In the genomic region with DNA sequence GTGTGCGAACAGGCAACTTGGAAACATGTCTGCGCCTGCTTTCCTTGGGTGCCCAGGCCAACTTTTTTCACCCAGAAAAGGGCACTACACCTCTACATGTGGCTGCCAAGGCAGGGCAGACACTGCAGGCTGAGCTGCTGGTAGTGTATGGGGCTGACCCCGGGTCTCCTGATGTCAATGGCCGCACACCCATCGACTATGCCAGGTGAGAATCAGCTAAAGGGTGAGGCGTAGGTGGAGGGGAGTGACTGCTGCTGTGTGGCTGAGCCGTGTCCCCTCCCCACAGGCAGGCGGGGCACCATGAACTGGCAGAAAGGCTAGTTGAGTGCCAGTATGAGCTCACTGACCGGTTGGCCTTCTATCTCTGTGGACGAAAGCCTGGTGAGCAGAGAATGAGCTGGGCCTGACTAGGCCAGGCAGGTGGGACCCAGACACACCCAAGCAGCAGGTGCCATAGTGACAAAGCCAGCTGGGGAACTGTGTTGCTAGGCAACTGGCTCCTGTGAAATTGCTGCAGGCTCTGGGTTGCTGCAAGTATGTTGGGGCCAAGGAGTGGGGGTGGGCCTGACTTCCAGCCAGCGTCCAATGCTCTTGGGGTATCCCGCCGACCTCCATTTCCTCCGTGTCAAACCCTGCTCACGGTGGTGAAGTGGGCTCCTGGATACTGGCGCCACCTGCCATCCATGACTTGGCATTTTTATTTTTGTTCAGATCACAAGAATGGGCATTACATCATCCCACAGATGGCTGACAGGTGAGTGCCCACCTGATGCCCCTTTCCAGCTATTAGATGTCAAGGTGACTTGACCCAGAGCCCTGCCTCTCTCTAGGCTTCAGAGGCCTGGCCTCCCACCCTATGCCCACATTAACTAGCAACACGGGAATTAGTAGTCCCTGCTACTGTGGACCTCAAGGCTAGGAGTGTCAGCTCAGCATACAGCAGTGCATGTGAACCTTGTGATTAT, we compare ENCODE assay signal across 12 mouse cellular contexts. TPM values are rescaled to one million over a fixed set of nuclear protein-coding genes. Genes with fewer than 3 reads are reported as not detected.
DNase-seq lines count a peak whose midpoint lies in the region; ATAC-seq and TF ChIP-seq lines count a peak whose summit lies in the region.
"Had no signal": no experiment of that assay in that cellular context is flagged by ENCODE, and none has a peak within 500 bp of the region (broad histone marks: within the 10 kb centered on the region; RNA-seq: fewer than 3 reads in every experiment).

No protein-coding gene starts in this region.

- WGBS in heart, embryonic 13.5 days: 83% methylated on average over 17 of the region's 17 CpGs
- WGBS in heart, adult 2 months: 79% methylated on average over 17 of the region's 17 CpGs
- 77% methylated on average over 17 of the region's 17 CpGs for WGBS in forebrain, postnatal 0 days

- H3K36me3 ChIP-seq in heart, embryonic 13.5 days: peaks cover 71% of the 10 kb centered on the region
- peaks cover 2% of the 10 kb centered on the region; the same call in 1 of the 2 replicates for H3K36me3 ChIP-seq in heart, adult 2 months (ENCODE audit: control insufficient read depth, insufficient read depth, low read length)
- H3K36me3 ChIP-seq in forebrain, postnatal 0 days (ENCODE audit: insufficient read depth): peaks cover 52% of the 10 kb centered on the region

- peak overlapping the region; percentile 40; the same call in 1 of the 2 replicates for H3K9ac ChIP-seq in heart, embryonic 13.5 days
- no peak overlapping the region for H3K9ac ChIP-seq in heart, adult 2 months (ENCODE audit: low read depth, low read length)
- H3K9ac ChIP-seq in forebrain, postnatal 0 days: no peak overlapping the region
- H3K9ac ChIP-seq: liver, embryonic 13.5 days had no signal

- H3K4me1 ChIP-seq in heart, embryonic 13.5 days: peaks cover 53% of the 10 kb centered on the region
- H3K4me1 ChIP-seq in heart, adult 2 months (ENCODE audit: control insufficient read depth, insufficient read depth, low read length): peaks cover 32% of the 10 kb centered on the region
- no peaks in the 10 kb centered on the region for H3K4me1 ChIP-seq in forebrain, postnatal 0 days (ENCODE audit: insufficient read depth)

- H3K27ac ChIP-seq in heart, embryonic 13.5 days (replicated peaks): no peak overlapping the region
- no peak overlapping the region for H3K27ac ChIP-seq in heart, adult 2 months
- H3K27ac ChIP-seq in forebrain, postnatal 0 days (ENCODE audit: low read depth, low read length): 0 out of 2 replicates have a peak overlapping the region, but pooled peaks have one; percentile 36
- H3K27ac ChIP-seq: liver, embryonic 13.5 days had no signal

- TF ChIP-seq CTCF in heart, adult 2 months (IDR thresholded peaks at IDR 0.05): no peak
- TF ChIP-seq CTCF in forebrain, postnatal 0 days (IDR thresholded peaks at IDR 0.05; ENCODE audit: low read depth): no peak

- no peak for ATAC-seq in heart, embryonic 13.5 days (ENCODE audit: extremely low read depth, insufficient number of reproducible peaks, low FRiP score, low TSS enrichment)
- ATAC-seq in forebrain, postnatal 0 days: peak; percentile 32; the same call in 1 of the 2 replicates

- intact Hi-C loops in heart, adult 2 months (cut with DNase I): loop anchor here (1.0 to 2.0 kb wide), 2 partner anchors 9 to 184 kb away; no protein-coding TSS in a partner anchor

- no peaks in the 10 kb centered on the region for H3K9me3 ChIP-seq in heart, embryonic 13.5 days
- no peaks in the 10 kb centered on the region for H3K9me3 ChIP-seq in forebrain, postnatal 0 days (ENCODE audit: low read length)
- H3K9me3 ChIP-seq: G1E; liver, embryonic 13.5 days had no signal

- no peak for TF ChIP-seq EP300 in heart, adult 2 months (IDR thresholded peaks at IDR 0.05; ENCODE audit: insufficient read depth, low read depth, low read length)

- H3K79me2 ChIP-seq in heart, adult 2 months (replicated peaks; ENCODE audit: control insufficient read depth, insufficient read depth, low read length): peaks cover 2% of the 10 kb centered on the region; the same call in 1 of the 2 replicates

- H3K4me3 ChIP-seq in heart, embryonic 13.5 days: no peak overlapping the region
- no peak overlapping the region for H3K4me3 ChIP-seq in heart, adult 2 months
- H3K4me3 ChIP-seq in forebrain, postnatal 0 days (ENCODE audit: low read depth, low read length): no peak overlapping the region
- H3K4me3 ChIP-seq: liver, embryonic 13.5 days had no signal

- H3K4me2 ChIP-seq in heart, embryonic 13.5 days: no peak overlapping the region
- no peak overlapping the region for H3K4me2 ChIP-seq in forebrain, postnatal 0 days (ENCODE audit: low read depth)
- H3K4me2 ChIP-seq: liver, embryonic 13.5 days had no signal

- TF ChIP-seq POLR2A in heart, adult 2 months (IDR thresholded peaks at IDR 0.05; ENCODE audit: insufficient read depth, low read depth, low read length): no peak

- no peaks in the 10 kb centered on the region for H3K27me3 ChIP-seq in heart, embryonic 13.5 days (replicated peaks)
- no peaks in the 10 kb centered on the region for H3K27me3 ChIP-seq in heart, adult 2 months (ENCODE audit: control insufficient read depth, insufficient read depth, low read length)
- no peaks in the 10 kb centered on the region for H3K27me3 ChIP-seq in forebrain, postnatal 0 days (ENCODE audit: insufficient read depth, low read length)
- H3K27me3 ChIP-seq: liver, embryonic 13.5 days had no signal

- no peak for DNase-seq in heart, adult 2 months
- peak; percentile 16 for DNase-seq in lung, postnatal 36 days
- DNase-seq in lung, postnatal 10 days: no peak
- peak; percentile 91 for DNase-seq in R1 (ENCODE audit: low read depth, low spot score)
- DNase-seq in forebrain, postnatal 0 days: peak; percentile 45
- no peak for DNase-seq in urinary bladder, postnatal 4 days (ENCODE audit: low spot score in 2 of 2)
- no peak for DNase-seq in spleen, postnatal 36 days (ENCODE audit: low spot score in 2 of 2)

RNA-seq across cellular contexts. Expression of a gene that starts 7.3 kb away (rescaled TPM):
- 7.8 and 7.9 TPM in 2 replicates for polyA plus RNA-seq in heart, embryonic 13.5 days (2015; fragmentation: Nextera tagmentation; extraction: Ambion mirVana)
- 10 to 100 TPM; 53.3 to 59.4 TPM for total RNA-seq in heart, adult 2 months (2021)
- 52.3 and 54.0 TPM in 2 replicates for polyA plus RNA-seq in heart, adult 2 months (2012; rRNA removed)
- 91.2 and 126 TPM in 2 replicates for total RNA-seq in forebrain, postnatal 0 days (2014; rRNA removed)
- 20.1 and 22.1 TPM in 2 replicates for polyA plus RNA-seq in forebrain, postnatal 0 days (2015; fragmentation: Nextera tagmentation; extraction: Ambion mirVana)

RNA-seq across cellular contexts. Expression of a gene that starts 11.2 kb away (rescaled TPM):
- polyA plus RNA-seq in heart, embryonic 13.5 days (2015; fragmentation: Nextera tagmentation; extraction: Ambion mirVana): 2.6 and 3.3 TPM in 2 replicates
- 10 to 100 TPM in 1 of 2 experiments, 1 to 10 TPM in 1; 9.2 to 10.6 TPM for total RNA-seq in heart, adult 2 months (2021)
- polyA plus RNA-seq in heart, adult 2 months (2012; rRNA removed): 19.4 and 20.3 TPM in 2 replicates
- 81.7 and 81.9 TPM in 2 replicates for total RNA-seq in forebrain, postnatal 0 days (2014; rRNA removed)
- polyA plus RNA-seq in forebrain, postnatal 0 days (2015; fragmentation: Nextera tagmentation; extraction: Ambion mirVana): 55.4 and 56.8 TPM in 2 replicates

RNA-seq across cellular contexts. Expression of a gene that starts 14.3 kb away (rescaled TPM):
- 1.1 and 1.6 TPM in 2 replicates for polyA plus RNA-seq in heart, embryonic 13.5 days (2015; fragmentation: Nextera tagmentation; extraction: Ambion mirVana)
- total RNA-seq in heart, adult 2 months (2021): 1 to 10 TPM; 2.4 to 2.9 TPM
- polyA plus RNA-seq in heart, adult 2 months (2012; rRNA removed): 1.4 and 2.0 TPM in 2 replicates
- 1.6 and 1.9 TPM in 2 replicates for total RNA-seq in forebrain, postnatal 0 days (2014; rRNA removed)
- 1.1 and 1.5 TPM in 2 replicates for polyA plus RNA-seq in forebrain, postnatal 0 days (2015; fragmentation: Nextera tagmentation; extraction: Ambion mirVana)

RNA-seq across cellular contexts. Expression of a gene that starts 15.1 kb away (rescaled TPM):
- 23.5 and 27.7 TPM in 2 replicates for polyA plus RNA-seq in heart, embryonic 13.5 days (2015; fragmentation: Nextera tagmentation; extraction: Ambion mirVana)
- total RNA-seq in heart, adult 2 months (2021): 1 to 10 TPM; 8.3 to 9.8 TPM
- polyA plus RNA-seq in heart, adult 2 months (2012; rRNA removed): 13.5 and 14.2 TPM in 2 replicates
- total RNA-seq in forebrain, postnatal 0 days (2014; rRNA removed): 7.7 and 12.4 TPM in 2 replicates
- polyA plus RNA-seq in forebrain, postnatal 0 days (2015; fragmentation: Nextera tagmentation; extraction: Ambion mirVana): 12.3 and 12.4 TPM in 2 replicates

RNA-seq across cellular contexts. Expression of a gene that starts 18.4 kb away (rescaled TPM):
- polyA plus RNA-seq in heart, embryonic 13.5 days (2015; fragmentation: Nextera tagmentation; extraction: Ambion mirVana): 0.11 TPM in 1 of 2 replicates, not detected in the other
- total RNA-seq in heart, adult 2 months (2021): not detected
- polyA plus RNA-seq in heart, adult 2 months (2012; rRNA removed): 0.06 TPM in 1 of 2 replicates, not detected in the other
- total RNA-seq in forebrain, postnatal 0 days (2014; rRNA removed): not detected in 2 replicates
- not detected in 2 replicates for polyA plus RNA-seq in forebrain, postnatal 0 days (2015; fragmentation: Nextera tagmentation; extraction: Ambion mirVana)
- polyA plus RNA-seq: frontal cortex, adult 2 months; G1E; intestine, embryonic 14.5 days had no signal

Comparison
In these comparisons a context has a peak if more than half of its experiments do, and no peak if none do; other contexts are left out.
1. DNase-seq: peak in lung, postnatal 36 days (single experiment), R1 (single experiment) and forebrain, postnatal 0 days (single experiment); none in heart, adult 2 months (0 of 2), lung, postnatal 10 days (single experiment), urinary bladder, postnatal 4 days (0 of 2) and spleen, postnatal 36 days (0 of 2).